Mouse (Mus musculus): Measurements from ENCODE around the gene Mst1r. TPM values are rescaled to one million over a fixed set of nuclear protein-coding genes. Genes with fewer than 3 reads are reported as not detected.

Gene Mst1r
- total and polyA plus RNA-seq, 2 experiments from 2014 or later = 0.69 to 2.7 TPM

GRCm38 (mm10) chr9:107900840-107901626, 5.6 kb upstream of the Mst1r start:
- no peaks in the 10 kb centered on the region; the same call in 1 of the 2 replicates for H3K36me3 ChIP-seq (ENCODE audit: insufficient read depth, low read length)
- peak overlapping the region; percentile 39 for H3K9ac ChIP-seq (replicated peaks; ENCODE audit: low read length)
- no peaks in the 10 kb centered on the region for H3K27me3 ChIP-seq (ENCODE audit: insufficient read depth, low read length)
- H3K27ac ChIP-seq = peak overlapping the region; percentile 9; the same call in 1 of the 2 replicates
- peak; percentile 88 for TF ChIP-seq CTCF (IDR thresholded peaks at IDR 0.05; ENCODE audit: low read depth)
- ATAC-seq = peak; percentile 67
- no peaks in the 10 kb centered on the region for H3K9me3 ChIP-seq (ENCODE audit: low read length)
- WGBS = 4% methylated on average over 44 of the region's 44 CpGs
- peak; percentile 93 for DNase-seq (ENCODE audit: low spot score)
- peak overlapping the region; percentile 59 for H3K4me2 ChIP-seq (ENCODE audit: low read depth, low read length)
- H3K4me3 ChIP-seq (ENCODE audit: low read length) = peak overlapping the region; percentile 37
- no peaks in the 10 kb centered on the region for H3K4me1 ChIP-seq (ENCODE audit: insufficient read depth, low read length)

GRCm38 (mm10) chr9:107901627-107901914, 5.1 kb upstream of the Mst1r start:
- ATAC-seq = no peak
- H3K9ac ChIP-seq (replicated peaks; ENCODE audit: low read length) = peak overlapping the region; percentile 39; the same call in 1 of the 2 replicates

GRCm38 (mm10) chr9:107904726-107905125, 1.9 kb upstream of the Mst1r start:
- WGBS = 2% methylated on average over 4 of the region's 4 CpGs
- Histone ChIP-seq H3K4me2 (ENCODE audit: low read depth, low read length) (no peak overlapping the region), H3K9me3 (ENCODE audit: low read length) (no peaks in the 10 kb centered on the region), H3K9ac (replicated peaks; ENCODE audit: low read length) (no peak overlapping the region), H3K4me3 (ENCODE audit: low read length) (no peak overlapping the region), H3K4me1 (ENCODE audit: insufficient read depth, low read length) (0 out of 2 replicates have a peak, but pooled peaks cover 3% of the 10 kb centered on the region), H3K27ac (no peak overlapping the region), H3K36me3 (ENCODE audit: insufficient read depth, low read length) (no peaks in the 10 kb centered on the region), H3K27me3 (ENCODE audit: insufficient read depth, low read length) (no peaks in the 10 kb centered on the region)
- peak; percentile 94 for DNase-seq (ENCODE audit: low spot score)
- peak; percentile 68 for ATAC-seq
- TF ChIP-seq CTCF (IDR thresholded peaks at IDR 0.05; ENCODE audit: low read depth) = peak; percentile 98

More at GRCm38 (mm10) chr9:107901627-107901914, 5.1 kb upstream of the Mst1r start:
- WGBS = 15% methylated on average over 17 of the region's 17 CpGs
- DNase-seq (ENCODE audit: low spot score) = no peak
- Histone ChIP-seq H3K4me2 (ENCODE audit: low read depth, low read length) (peak overlapping the region; percentile 59), H3K9me3 (ENCODE audit: low read length) (no peaks in the 10 kb centered on the region), H3K27ac (no peak overlapping the region; the same call in 1 of the 2 replicates), H3K27me3 (ENCODE audit: insufficient read depth, low read length) (no peaks in the 10 kb centered on the region), H3K4me1 (ENCODE audit: insufficient read depth, low read length) (0 out of 2 replicates have a peak, but pooled peaks cover under 1% of the 10 kb centered on the region), H3K36me3 (ENCODE audit: insufficient read depth, low read length) (no peaks in the 10 kb centered on the region; the same call in 1 of the 2 replicates), H3K4me3 (ENCODE audit: low read length) (peak overlapping the region; percentile 37)
- no peak for TF ChIP-seq CTCF (IDR thresholded peaks at IDR 0.05; ENCODE audit: low read depth)

- Histone ChIP-seq H3K27me3 (ENCODE audit: insufficient read depth, low read length) (no peaks in the 10 kb centered on the region), H3K9me3 (ENCODE audit: low read length) (no peaks in the 10 kb centered on the region), H3K9ac (replicated peaks; ENCODE audit: low read length) (0 out of 2 replicates have a peak overlapping the region, but pooled peaks have one; percentile 5), H3K4me3 (ENCODE audit: low read length) (peak overlapping the region; percentile 10; the same call in 1 of the 2 replicates), H3K4me2 (ENCODE audit: low read depth, low read length) (peak overlapping the region; percentile 47), H3K36me3 (ENCODE audit: insufficient read depth, low read length) (no peaks in the 10 kb centered on the region), H3K4me1 (ENCODE audit: insufficient read depth, low read length) (0 out of 2 replicates have a peak, but pooled peaks cover 3% of the 10 kb centered on the region), H3K27ac (no peak overlapping the region)
- 51% methylated on average over 31 of the region's 31 CpGs for WGBS
- TF ChIP-seq CTCF (IDR thresholded peaks at IDR 0.05; ENCODE audit: low read depth) = no peak
- no peak for DNase-seq (ENCODE audit: low spot score)
- ATAC-seq = no peak
These were observed 511 bp downstream of the Mst1r start for GRCm38 (mm10) chr9:107906967-107907800.

- DNase-seq (ENCODE audit: low spot score) (no peak), ATAC-seq (no peak)
- WGBS = 71% methylated on average over 14 of the region's 14 CpGs
- H3K36me3 ChIP-seq (ENCODE audit: insufficient read depth, low read length) = no peaks in the 10 kb centered on the region
- 0 out of 2 replicates have a peak, but pooled peaks cover 3% of the 10 kb centered on the region for H3K4me1 ChIP-seq (ENCODE audit: insufficient read depth, low read length)
- H3K4me3 ChIP-seq (ENCODE audit: low read length) = no peak overlapping the region
- H3K9me3 ChIP-seq (ENCODE audit: low read length) = no peaks in the 10 kb centered on the region
- TF ChIP-seq CTCF (IDR thresholded peaks at IDR 0.05; ENCODE audit: low read depth) = no peak
- H3K9ac ChIP-seq (replicated peaks; ENCODE audit: low read length) = no peak overlapping the region
- H3K4me2 ChIP-seq (ENCODE audit: low read depth, low read length) = no peak overlapping the region
- no peak overlapping the region for H3K27ac ChIP-seq
- H3K27me3 ChIP-seq (ENCODE audit: insufficient read depth, low read length) = no peaks in the 10 kb centered on the region
These were observed 1.1 kb downstream of the Mst1r start for GRCm38 (mm10) chr9:107907801-107908120.

GRCm38 (mm10) chr9:107908410-107909158, 1.9 kb downstream of the Mst1r start:
- no peak for DNase-seq (ENCODE audit: low spot score)
- 0 out of 2 replicates have a peak, but pooled peaks cover 3% of the 10 kb centered on the region for H3K4me1 ChIP-seq (ENCODE audit: insufficient read depth, low read length)
- no peak overlapping the region; the same call in 1 of the 2 replicates for H3K9ac ChIP-seq (replicated peaks; ENCODE audit: low read length)
- no peaks in the 10 kb centered on the region for H3K27me3 ChIP-seq (ENCODE audit: insufficient read depth, low read length)
- no peak overlapping the region for H3K4me2 ChIP-seq (ENCODE audit: low read depth, low read length)
- no peaks in the 10 kb centered on the region for H3K36me3 ChIP-seq (ENCODE audit: insufficient read depth, low read length)
- WGBS = 27% methylated on average over 18 of the region's 18 CpGs
- ATAC-seq = no peak
- H3K9me3 ChIP-seq (ENCODE audit: low read length) = no peaks in the 10 kb centered on the region
- no peak overlapping the region for H3K27ac ChIP-seq
- no peak for TF ChIP-seq CTCF (IDR thresholded peaks at IDR 0.05; ENCODE audit: low read depth)
- H3K4me3 ChIP-seq (ENCODE audit: low read length) = no peak overlapping the region
